Mouse (Mus musculus) gastrocnemius, adult 2 months (tissue): ENCODE measurements around the gene Tspan14. TPM values are rescaled to one million over a fixed set of nuclear protein-coding genes. Genes with fewer than 3 reads are reported as not detected.
A peak's percentile ranks its signal among the peaks of the same experiment; 100 is the strongest.

ENCODE experiments used
- DNase-seq: peaks from one replicate; pipeline ENCODE4 v3.0.0; 2022
- H3K27ac ChIP-seq: fragments of 200-600 bp; 2 replicates; pipeline ENCODE4 v1.8.1; 2022; ENCODE audit warnings: mild to moderate bottlenecking
- H3K4me3 ChIP-seq: fragments of 200-600 bp; 2 replicates; pipeline ENCODE4 v1.8.1; 2022; ENCODE audit warnings: mild to moderate bottlenecking, moderate library complexity
- CTCF ChIP-seq: fragments of 200-600 bp; IDR thresholded peaks from 2 replicates; pipeline ENCODE4 v1.8.1; 2022; ENCODE audit warnings: antibody characterized with exemption, mild to moderate bottlenecking, moderate library complexity
- intact Hi-C: fragments of 180-260 bp; cut with DNase I; formaldehyde crosslinking; loops from one replicate; pipeline ENCODE4 v1.15.1; 2025
- total RNA-seq, 2 experiments: library from RNA; stranded (reverse); gene quantifications; 2 replicates each; pipeline ENCODE4 v1.2.3; 2021

Tspan14 gene
- total RNA-seq, 2 experiments from 2014 or later, result 11.0 to 16.8 TPM

GRCm38 (mm10) chr14:40956252-40957146 lies 10.1 kb downstream of the Tspan14 start:
- intact Hi-C loops, result no loop called here
- H3K4me3 ChIP-seq, result peak overlapping the region; percentile 37
- DNase-seq, result peak; percentile 38
- peak overlapping the region; percentile 85 for H3K27ac ChIP-seq
- no peak for TF ChIP-seq CTCF

GRCm38 (mm10) chr14:40955596-40956251 lies 10.9 kb downstream of the Tspan14 start:
- H3K27ac ChIP-seq, result peak overlapping the region; percentile 85
- intact Hi-C loops, result no loop called here
- DNase-seq, result peak; percentile 58
- no peak for TF ChIP-seq CTCF
- H3K4me3 ChIP-seq, result peak overlapping the region; percentile 37

- H3K27ac ChIP-seq, result peak overlapping the region; percentile 63
- intact Hi-C loops, result no loop called here
- DNase-seq, result no peak
- no peak for TF ChIP-seq CTCF
- no peak overlapping the region for H3K4me3 ChIP-seq
Observed at GRCm38 (mm10) chr14:40955146-40955545, 11.5 kb downstream of the Tspan14 start.

- intact Hi-C loops, result no loop called here
Observed at GRCm38 (mm10) chr14:40953381-40953780, 13.2 kb downstream of the Tspan14 start.

GRCm38 (mm10) chr14:40952715-40953114 lies 13.9 kb downstream of the Tspan14 start:
- DNase-seq, result no peak
- no peak overlapping the region for H3K4me3 ChIP-seq
- intact Hi-C loops, result no loop called here
- no peak overlapping the region for H3K27ac ChIP-seq
- TF ChIP-seq CTCF, result no peak

More at GRCm38 (mm10) chr14:40953381-40953780, 13.2 kb downstream of the Tspan14 start:
- Histone ChIP-seq H3K27ac (no peak overlapping the region), H3K4me3 (no peak overlapping the region)
- no peak for TF ChIP-seq CTCF
- no peak for DNase-seq

- intact Hi-C loops, result no loop called here
- no peak overlapping the region for H3K4me3 ChIP-seq
- DNase-seq, result no peak
- no peak overlapping the region for H3K27ac ChIP-seq
- TF ChIP-seq CTCF, result no peak
Observed at GRCm38 (mm10) chr14:40952301-40952700, 14.3 kb downstream of the Tspan14 start.

GRCm38 (mm10) chr14:40949730-40950614 lies 16.6 kb downstream of the Tspan14 start:
- H3K4me3 ChIP-seq, result no peak overlapping the region
- intact Hi-C loops, result no loop called here
- no peak for TF ChIP-seq CTCF
- no peak for DNase-seq
- H3K27ac ChIP-seq, result peak overlapping the region; percentile 77

GRCm38 (mm10) chr14:40949047-40949446 lies 17.6 kb downstream of the Tspan14 start:
- H3K4me3 ChIP-seq, result no peak overlapping the region
- intact Hi-C loops, result no loop called here
- TF ChIP-seq CTCF, result no peak
- DNase-seq, result no peak
- H3K27ac ChIP-seq, result peak overlapping the region; percentile 77

GRCm38 (mm10) chr14:40948522-40948921 lies 18.1 kb downstream of the Tspan14 start:
- Histone ChIP-seq H3K27ac (peak overlapping the region; percentile 77), H3K4me3 (no peak overlapping the region; the same call in 1 of the 2 replicates)
- DNase-seq, result no peak
- intact Hi-C loops, result no loop called here
- no peak for TF ChIP-seq CTCF

- peak overlapping the region; percentile 22 for H3K4me3 ChIP-seq
- TF ChIP-seq CTCF, result no peak
- intact Hi-C loops, result no loop called here
- DNase-seq, result peak; percentile 47
- peak overlapping the region; percentile 77 for H3K27ac ChIP-seq
Observed at GRCm38 (mm10) chr14:40947431-40948394, 18.9 kb downstream of the Tspan14 start.

- intact Hi-C loops, result no loop called here
- H3K4me3 ChIP-seq, result no peak overlapping the region
- no peak overlapping the region for H3K27ac ChIP-seq
- DNase-seq, result no peak
- TF ChIP-seq CTCF, result no peak
Observed at GRCm38 (mm10) chr14:40943802-40944201, 22.8 kb downstream of the Tspan14 start.
